Mouse (Mus musculus): ENCODE data around the gene Fxn. TPM values are rescaled to one million over a fixed set of nuclear protein-coding genes. Genes with fewer than 3 reads are reported as not detected.

Gene Fxn
- total and polyA plus RNA-seq, 3 experiments: 25.8 to 34.6 (median 31.1) TPM

- H3K9me3 ChIP-seq (replicated peaks; ENCODE audit: low read length): no peaks in the 10 kb centered on the region
- H3K27ac ChIP-seq (ENCODE audit: insufficient read depth, low read depth): no peak overlapping the region
- no peaks in the 10 kb centered on the region for H3K36me3 ChIP-seq (replicated peaks in 1 of 2; ENCODE audit: control insufficient read depth in 1 of 2, insufficient read depth in 1 of 2, low read length in 1 of 2)
- H3K27me3 ChIP-seq (replicated peaks): no peaks in the 10 kb centered on the region
- dilution Hi-C loops (cut with MboI; ENCODE audit: extremely low pct_ligation_motif_present, extremely low pct_unique_long_range_greater_than_20kb, low sequenced_read_pairs): no loop called here
- no peak overlapping the region; the same call in 1 of the 2 replicates for H3K4me2 ChIP-seq (ENCODE audit: insufficient read depth, low read depth, poor library complexity, severe bottlenecking)
- DNase-seq (ENCODE audit: extremely low read depth): peak; percentile 75
- no peak overlapping the region for H3K4me3 ChIP-seq (replicated peaks in 1 of 3; ENCODE audit: low read depth in 2 of 3, low read length in 2 of 3, poor library complexity in 1 of 3)
- peaks cover 9 to 18% of the 10 kb centered on the region in 2 experiments for H3K4me1 ChIP-seq (ENCODE audit: control insufficient read depth in 1 of 2, insufficient read depth in 2 of 2)
- H3K9ac ChIP-seq (ENCODE audit: insufficient read depth, low read depth): no peak overlapping the region
- in situ Hi-C loops (cut with MboI; ENCODE audit: low pct_ligation_motif_present, low pct_unique_long_range_greater_than_20kb, low sequenced_read_pairs): no loop called here
- TF ChIP-seq JUND (conservative IDR thresholded peaks at IDR 0.05; ENCODE audit: low read depth, low read length) (peak; percentile 57; the same call in 1 of the 2 replicates), USF1 (IDR thresholded peaks at IDR 0.05; ENCODE audit: low read depth, low read length) (no peak), MAZ (IDR thresholded peaks at IDR 0.05; ENCODE audit: low read depth, low read length) (no peak), NELFE (IDR thresholded peaks at IDR 0.05; ENCODE audit: low read depth, low read length) (no peak), ETS1 (conservative IDR thresholded peaks at IDR 0.05; ENCODE audit: low read depth, low read length) (no peak), SIN3A (IDR thresholded peaks at IDR 0.05; ENCODE audit: low read length) (peak; percentile 14; the same call in 1 of the 2 replicates), MXI1 (IDR thresholded peaks at IDR 0.05; ENCODE audit: low read depth, low read length) (no peak), GABPA (IDR thresholded peaks at IDR 0.05; ENCODE audit: insufficient replicate concordance, low read depth, low read length) (no peak), RCOR1 (conservative IDR thresholded peaks at IDR 0.05; ENCODE audit: low read depth, low read length) (no peak), IRF4 (IDR thresholded peaks at IDR 0.05; ENCODE audit: low read depth, low read length) (no peak), PAX5 (IDR thresholded peaks at IDR 0.05; ENCODE audit: low read length) (no peak), ZNF384 (IDR thresholded peaks at IDR 0.05; ENCODE audit: low read depth, low read length) (no peak), EP300 (IDR thresholded peaks at IDR 0.05; ENCODE audit: low read length) (peak; percentile 56), HCFC1 (IDR thresholded peaks at IDR 0.05; ENCODE audit: low read depth, low read length) (no peak), CTCF (conservative IDR thresholded peaks at IDR 0.05 in 1 of 2, IDR thresholded peaks at IDR 0.05 in 1 of 2; ENCODE audit: low read depth in 2 of 2, low read length in 2 of 2) (no peak), BHLHE40 (IDR thresholded peaks at IDR 0.05; ENCODE audit: low read depth, low read length) (no peak; the same call in 1 of the 2 replicates), E2F4 (IDR thresholded peaks at IDR 0.05; ENCODE audit: insufficient replicate concordance, low read depth, low read length) (no peak), TCF12 (IDR thresholded peaks at IDR 0.05; ENCODE audit: low read depth, low read length) (no peak), UBTF (IDR thresholded peaks at IDR 0.05; ENCODE audit: low read depth, low read length) (no peak), MAX (IDR thresholded peaks at IDR 0.05; ENCODE audit: low read length) (peak; percentile 11; the same call in 1 of the 2 replicates), MAFK (IDR thresholded peaks at IDR 0.05; ENCODE audit: insufficient replicate concordance, low read length) (no peak), MYC (IDR thresholded peaks at IDR 0.05; ENCODE audit: low read depth, low read length) (0 out of 2 replicates have a peak, but pooled peaks have one; percentile 33)
- H3K79me2 ChIP-seq (replicated peaks; ENCODE audit: control insufficient read depth, extremely low read depth, insufficient read depth, poor library complexity, severe bottlenecking): no peaks in the 10 kb centered on the region
Observed at GRCm38 (mm10) chr19:24325692-24326091, 45.3 kb upstream of the Fxn start.
